Mouse (Mus musculus): Measurements from ENCODE around the gene Colq.

- TF ChIP-seq USF1 (IDR thresholded peaks at IDR 0.05; ENCODE audit: low read depth): no peak
- no peak for TF ChIP-seq POLR2AphosphoS2 (IDR thresholded peaks at IDR 0.05; ENCODE audit: insufficient read length, low read depth)
- TF ChIP-seq POLR2A (IDR thresholded peaks at IDR 0.05; ENCODE audit: insufficient read length, low read depth): no peak
- no peak for TF ChIP-seq CEBPB (IDR thresholded peaks at IDR 0.05; ENCODE audit: insufficient read depth, poor library complexity, severe bottlenecking)
- no peak for TF ChIP-seq MYOD1 (IDR thresholded peaks at IDR 0.05; ENCODE audit: control insufficient read depth in 1 of 3, insufficient read length in 2 of 3, low read depth in 2 of 3)
These were observed 60.3 kb downstream of the Colq start for GRCm38 (mm10) chr14:31530847-31531246.

Measured in myocyte (in vitro differentiated cells).